Mouse (Mus musculus): ENCODE results near the gene Kctd19.

The Kctd19 gene

DNA sequence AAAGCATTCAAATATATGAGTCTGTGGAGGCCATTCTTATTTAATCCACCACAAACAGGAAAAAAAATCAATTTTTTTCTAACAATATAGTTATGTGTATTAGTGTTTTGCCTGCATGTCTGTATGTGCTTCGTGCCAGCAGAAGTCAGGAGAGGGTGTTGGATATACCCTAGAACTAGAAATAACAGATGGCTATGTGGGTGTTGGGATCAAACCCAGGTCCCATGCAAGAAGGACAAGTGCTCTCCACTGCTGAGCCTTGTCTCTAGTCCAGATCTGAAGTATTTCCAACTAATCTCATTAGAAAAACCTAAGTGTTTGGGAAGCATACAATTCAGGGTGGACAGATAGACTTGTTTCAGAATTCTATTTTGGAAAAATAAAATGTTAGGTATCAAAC lies 8.7 kb upstream of the Kctd19 start:
- no peak for DNase-seq (ENCODE audit: low spot score in 2 of 2)

DNA sequence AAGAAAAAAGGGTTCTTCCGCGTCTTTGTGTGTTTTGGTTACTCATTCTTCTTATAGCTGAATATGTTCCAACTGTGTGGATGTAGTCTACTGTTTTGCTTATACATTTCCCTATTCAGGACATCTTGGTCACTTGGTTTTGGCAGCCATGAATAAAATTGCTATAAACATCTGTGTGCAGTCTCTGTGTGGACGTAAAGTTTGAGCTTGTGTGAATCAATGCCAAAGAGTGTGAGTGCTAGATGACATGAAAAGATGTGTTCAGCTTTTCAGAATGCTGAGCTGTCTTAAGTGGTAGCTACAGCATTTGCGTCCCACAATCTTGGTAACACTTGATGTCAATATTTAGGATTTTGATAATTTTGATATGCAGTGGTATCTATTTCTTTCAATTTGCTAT lies 6.5 kb upstream of the Kctd19 start:
- no peak for DNase-seq (ENCODE audit: low spot score in 2 of 2)

DNA sequence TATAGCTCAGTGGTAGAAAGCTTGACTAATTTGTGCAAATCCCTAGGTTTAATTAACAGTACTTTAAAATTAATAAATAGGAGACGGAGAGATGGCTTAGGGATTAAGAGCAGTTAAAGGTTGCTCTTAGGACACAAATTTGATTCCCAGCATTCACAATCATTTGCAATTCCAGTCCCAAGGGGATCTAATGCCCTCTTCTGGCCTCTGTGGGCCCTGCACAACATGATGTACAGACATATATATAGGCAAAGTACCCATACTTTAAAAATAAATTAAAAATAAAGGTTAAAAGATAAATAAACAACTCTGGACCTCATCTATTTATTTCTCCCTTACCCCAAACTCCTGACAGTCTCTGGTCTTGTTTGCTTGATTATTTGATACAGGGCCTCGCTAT lies 5.7 kb upstream of the Kctd19 start:
- DNase-seq (ENCODE audit: low spot score in 2 of 2) = peak in 1 of 2 experiments; percentile 36

DNA sequence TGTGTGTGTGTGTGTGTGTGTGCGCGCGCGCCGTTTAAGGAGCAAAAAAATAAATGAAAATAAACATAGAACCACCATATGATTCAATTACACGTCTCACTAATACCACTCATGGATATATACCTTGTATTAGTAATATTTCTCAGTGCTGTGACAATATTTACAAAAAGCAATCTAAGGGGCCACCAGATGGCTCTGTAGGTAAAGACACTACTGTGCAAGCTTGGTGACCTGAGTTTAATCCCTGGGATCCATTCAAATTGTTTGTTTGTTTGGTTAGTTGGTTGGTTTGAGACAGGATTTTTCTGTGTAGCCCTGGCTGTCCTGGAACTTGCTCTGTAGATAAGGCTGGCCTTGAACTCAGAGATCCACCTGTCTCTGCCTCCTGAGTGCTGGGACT lies 3.4 kb downstream of the Kctd19 start:
- DNase-seq (ENCODE audit: low spot score in 2 of 2) = no peak

DNA sequence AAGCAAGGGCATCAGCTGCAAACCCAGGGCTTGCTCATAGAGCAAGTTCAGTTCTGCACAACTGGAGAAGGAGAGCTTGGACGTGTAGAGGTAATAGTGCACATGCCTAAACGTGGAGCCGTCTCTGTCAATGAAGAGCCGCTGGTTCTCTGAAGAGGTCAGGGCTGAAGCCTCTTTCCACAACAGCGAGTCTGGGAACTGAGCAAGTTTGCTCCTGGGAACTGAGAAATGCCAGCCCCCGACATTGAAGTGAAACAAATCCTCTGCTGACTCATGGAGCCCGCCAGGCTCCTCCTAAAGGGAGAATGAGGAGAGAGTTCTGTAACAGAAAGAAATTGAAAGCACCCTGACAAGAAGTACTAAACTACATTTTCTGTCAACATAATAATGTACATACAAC lies 5.0 kb downstream of the Kctd19 start:
- DNase-seq (ENCODE audit: low spot score in 2 of 2) = no peak

DNA sequence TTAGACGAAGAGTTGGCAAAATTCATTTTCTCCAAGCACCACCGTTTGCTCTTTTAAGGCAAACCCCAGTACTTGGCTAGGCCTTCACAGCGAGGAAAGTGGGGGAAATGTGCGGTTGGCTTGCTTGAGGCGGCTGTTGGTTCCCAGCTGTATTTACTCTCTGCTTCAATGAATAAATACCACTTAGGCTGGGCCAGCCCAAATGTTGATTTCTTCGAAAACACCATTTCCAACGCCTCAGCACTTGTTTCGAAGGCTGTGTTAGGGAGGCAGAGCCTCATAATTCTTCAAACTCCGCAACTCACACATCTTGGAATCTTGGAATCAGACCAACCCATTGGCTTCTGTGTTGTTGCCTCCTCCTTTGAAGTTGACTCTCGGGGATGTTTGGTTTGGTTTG lies 6.9 kb downstream of the Kctd19 start:
- no peak for DNase-seq (ENCODE audit: low spot score in 2 of 2)

DNA sequence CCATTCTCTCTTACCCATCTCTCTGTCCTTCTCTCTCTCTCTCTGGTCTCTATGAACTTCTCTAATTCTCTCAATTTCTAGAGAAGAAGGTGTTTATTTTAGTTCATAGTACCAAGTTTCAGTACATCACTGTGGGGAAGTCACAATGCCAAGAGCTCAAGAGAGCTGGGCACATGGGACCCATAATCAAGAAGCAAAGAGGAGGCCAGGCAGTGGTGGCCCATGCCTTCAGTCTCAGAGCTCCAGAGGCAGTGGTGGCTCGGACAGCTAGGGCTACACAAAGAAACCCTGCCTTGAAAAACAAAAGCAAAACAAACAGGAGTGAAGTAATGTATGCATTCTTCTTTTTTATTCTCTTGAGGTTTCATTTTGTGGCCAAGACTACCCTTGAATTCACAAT lies 8.8 kb downstream of the Kctd19 start:
- DNase-seq (ENCODE audit: low spot score in 2 of 2) = no peak

DNA sequence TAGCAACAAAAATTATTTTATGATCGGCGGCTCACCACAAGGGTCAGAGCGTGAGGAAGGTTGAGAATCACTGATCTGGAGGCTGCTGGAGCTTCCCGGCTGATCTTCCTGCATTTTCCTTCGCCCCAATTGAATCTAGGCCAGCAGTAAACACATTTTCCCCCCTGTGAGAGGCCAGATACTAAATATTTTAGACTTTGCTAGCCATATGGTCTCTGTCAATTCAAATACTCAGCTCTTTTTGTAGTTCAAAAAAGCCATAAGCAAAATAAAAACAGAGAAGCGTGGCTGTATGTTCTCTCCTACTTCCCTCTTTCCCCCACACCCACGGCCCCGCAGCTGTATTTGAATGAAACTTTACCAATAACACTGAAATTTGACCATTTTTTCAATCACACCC lies 9.8 kb downstream of the Kctd19 start:
- no peak for DNase-seq (ENCODE audit: low spot score in 2 of 2)

DNA sequence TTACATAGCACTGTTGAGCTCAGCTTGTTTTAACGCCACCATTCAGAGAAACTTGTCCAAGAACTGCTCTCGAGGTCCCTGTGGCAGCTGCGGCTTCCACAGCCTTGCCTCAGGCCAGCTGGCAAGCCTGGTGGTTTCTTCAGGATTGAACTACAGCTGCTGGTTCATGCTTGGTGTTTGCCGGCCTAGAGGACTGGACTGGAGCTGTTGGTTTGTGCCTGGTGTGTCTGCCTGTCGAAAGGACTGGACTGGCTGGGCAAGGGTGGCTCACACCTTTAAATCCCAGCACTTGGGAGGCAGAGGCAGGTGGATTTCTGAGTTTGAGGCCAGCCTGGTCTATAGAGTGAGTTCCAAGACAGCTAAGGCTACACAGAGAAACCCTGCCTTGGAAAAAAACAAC lies 13.3 kb downstream of the Kctd19 start:
- DNase-seq (ENCODE audit: low spot score in 2 of 2) = no peak

DNA sequence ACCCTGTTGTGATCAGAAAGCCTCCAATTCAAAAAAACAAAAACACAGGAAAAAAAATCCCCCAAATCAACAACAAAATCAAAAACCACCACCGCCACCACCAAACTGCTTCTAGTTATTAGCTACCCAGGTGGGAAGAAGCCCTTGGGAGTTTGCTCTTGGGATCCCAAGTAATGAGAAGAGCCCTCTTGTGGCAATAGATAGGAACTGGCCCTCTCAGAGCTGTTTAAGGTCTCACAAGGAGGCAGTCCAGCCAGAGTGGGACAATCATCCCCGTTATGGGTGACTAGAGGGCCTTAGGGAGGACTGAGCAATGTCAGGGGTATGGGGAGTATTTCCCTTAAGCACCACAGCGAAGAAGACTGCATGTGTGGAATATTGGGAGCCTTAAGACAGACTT lies 15.6 kb downstream of the Kctd19 start:
- DNase-seq (ENCODE audit: low spot score in 2 of 2) = peak in 1 of 2 experiments; percentile 40

DNA sequence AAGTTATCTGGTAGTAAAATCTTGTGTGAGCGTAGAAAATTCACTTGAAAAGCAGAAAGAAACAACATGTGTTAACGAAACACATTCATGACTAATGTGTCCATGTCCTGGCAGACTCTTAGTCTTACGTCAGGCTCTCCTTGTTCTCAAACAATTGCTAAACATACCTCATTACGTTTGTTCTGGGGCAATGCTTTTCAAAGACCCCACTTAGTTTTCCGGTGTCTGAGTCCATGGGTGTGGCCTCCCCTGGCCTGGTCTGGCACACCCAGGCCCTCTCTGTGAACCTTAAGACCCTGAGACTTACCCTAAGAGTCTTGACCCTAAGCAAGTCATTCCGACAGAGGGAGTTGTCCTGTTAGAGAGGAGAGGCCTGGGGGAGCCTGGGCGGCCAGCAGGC lies 19.4 kb downstream of the Kctd19 start:
- no peak for DNase-seq (ENCODE audit: low spot score in 2 of 2)

DNA sequence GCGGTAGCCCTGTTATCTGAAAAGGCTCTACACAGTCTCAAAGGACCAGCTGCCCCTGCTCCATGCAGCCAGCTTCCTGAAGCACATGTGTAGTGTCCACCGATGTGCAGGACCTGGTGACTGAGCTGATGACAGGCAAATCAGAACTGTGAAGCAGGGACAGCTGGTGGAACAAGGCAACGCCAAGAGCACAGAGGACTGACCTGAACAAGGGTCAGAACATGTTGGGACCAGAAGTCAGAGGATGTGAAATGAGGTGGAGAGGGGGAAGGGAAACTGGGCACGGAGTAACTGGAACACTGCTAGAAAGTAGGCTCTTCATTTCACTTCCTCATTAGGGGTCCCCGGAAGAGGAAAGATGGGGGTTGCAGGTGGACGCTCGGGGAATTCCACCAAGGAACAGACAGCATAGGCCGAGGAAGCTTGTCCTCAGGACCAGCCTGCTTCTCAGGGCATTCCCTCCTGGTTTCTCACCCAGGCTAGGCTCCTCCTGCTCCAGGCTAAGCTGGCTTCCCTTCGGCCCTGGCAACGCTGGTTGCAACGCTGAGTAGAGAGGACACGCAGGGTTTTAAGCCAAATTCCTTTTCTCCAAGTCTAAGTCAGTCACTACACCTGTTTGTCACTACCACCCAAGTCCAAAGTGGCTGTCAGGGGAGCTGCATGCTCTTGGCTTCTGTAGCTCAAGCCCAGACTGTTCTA lies 20.1 kb downstream of the Kctd19 start:
- DNase-seq (ENCODE audit: low spot score in 2 of 2) = no peak

DNA sequence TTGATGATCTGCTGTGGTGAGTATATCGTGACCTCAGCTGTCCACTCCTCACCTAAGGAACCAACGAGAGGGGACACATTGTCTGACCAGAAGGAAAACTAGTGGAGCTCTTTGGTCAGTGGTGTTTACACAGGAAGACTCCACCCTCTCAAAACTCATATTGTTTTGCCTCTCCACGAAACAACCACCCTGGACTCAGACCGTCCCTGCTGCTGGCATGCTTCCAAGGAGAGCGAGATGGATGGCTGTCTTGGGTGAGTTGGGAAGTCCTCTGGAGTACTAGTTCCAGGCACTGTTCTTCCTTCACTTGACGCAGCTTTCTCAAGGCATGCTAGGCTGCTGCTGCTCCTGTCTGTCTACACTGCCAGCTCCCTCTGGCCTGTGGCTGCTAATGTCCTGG lies 24.2 kb downstream of the Kctd19 start:
- DNase-seq (ENCODE audit: low spot score in 2 of 2) = no peak

DNA sequence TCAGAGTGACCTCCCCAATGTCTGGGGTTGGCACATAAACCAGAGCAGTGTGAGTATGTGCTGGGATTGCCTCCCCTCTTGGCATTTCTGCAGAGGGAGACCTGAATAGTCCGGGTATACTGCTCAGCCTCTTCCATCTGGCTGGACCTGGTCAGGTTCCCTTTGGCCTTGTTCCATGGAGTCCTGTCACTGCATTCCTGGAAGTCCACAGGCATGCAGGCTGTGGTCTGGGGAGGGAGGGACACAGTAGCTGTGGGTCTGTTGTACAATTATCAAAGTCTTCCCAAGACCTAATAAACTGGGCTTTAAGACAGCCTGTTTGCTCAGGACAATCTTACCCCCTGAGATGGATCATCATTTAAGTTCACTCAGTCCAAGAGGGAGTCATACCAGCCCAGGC lies 26.2 kb downstream of the Kctd19 start:
- DNase-seq (ENCODE audit: low spot score in 2 of 2) = no peak

DNA sequence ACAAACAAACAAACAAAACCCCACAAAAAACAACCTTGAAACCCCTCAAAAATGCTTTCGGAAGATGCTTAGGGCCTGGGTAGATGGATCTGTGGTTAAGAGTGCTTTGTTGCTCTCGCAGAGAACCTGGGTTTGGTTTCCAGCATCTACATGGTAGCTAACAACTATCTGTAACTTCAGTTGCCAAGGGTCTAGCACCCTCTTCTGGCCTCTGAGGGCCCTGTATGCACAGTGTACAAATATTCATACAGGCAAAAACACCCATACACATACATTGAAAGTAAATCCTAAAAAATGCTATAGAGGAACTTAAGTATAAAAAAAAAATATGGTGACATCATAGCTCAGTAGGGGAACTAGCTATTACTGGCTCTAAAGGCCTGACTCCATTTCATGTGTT lies 29.2 kb downstream of the Kctd19 start:
- DNase-seq (ENCODE audit: low spot score in 2 of 2) = no peak

DNA sequence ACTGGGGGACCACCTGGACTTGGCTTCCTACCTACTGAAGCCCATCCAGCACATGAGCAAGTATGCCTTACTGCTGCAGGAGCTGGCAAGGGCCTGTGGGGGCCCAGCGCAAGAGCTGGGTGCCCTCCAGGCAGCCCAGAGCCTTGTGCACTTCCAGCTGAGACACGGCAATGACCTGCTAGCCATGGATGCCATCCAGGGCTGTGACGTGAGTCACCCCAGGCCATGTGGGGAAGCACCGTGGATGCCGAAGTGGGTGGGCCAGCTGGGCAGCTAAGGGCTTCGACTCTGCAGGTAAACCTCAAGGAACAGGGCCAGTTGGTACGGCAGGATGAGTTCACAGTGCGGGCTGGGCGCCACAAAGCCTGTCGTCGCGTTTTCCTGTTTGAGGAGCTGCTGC lies 33.0 kb downstream of the Kctd19 start:
- no peak for DNase-seq (ENCODE audit: low spot score in 2 of 2)

DNA sequence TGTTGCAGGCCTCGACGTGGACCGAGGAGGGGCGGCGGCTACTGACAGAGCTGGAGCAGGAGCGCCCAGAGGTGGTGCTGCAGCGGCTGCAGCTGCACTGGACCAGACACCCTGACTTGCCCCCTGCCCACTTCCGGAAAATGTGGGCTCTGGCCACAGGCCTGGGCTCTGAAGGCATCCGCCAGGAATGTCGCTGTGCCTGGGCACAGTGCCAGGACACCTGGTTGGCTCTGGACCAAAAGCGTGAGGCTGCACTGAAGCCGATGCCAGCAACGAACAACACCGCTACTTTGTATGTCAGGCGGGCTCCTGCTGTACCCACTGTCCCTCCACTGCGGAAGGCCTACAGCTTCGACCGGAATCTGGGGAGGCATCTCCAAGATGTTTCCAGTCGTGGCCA lies 34.6 kb downstream of the Kctd19 start:
- no peak for DNase-seq (ENCODE audit: low spot score in 2 of 2)

DNA sequence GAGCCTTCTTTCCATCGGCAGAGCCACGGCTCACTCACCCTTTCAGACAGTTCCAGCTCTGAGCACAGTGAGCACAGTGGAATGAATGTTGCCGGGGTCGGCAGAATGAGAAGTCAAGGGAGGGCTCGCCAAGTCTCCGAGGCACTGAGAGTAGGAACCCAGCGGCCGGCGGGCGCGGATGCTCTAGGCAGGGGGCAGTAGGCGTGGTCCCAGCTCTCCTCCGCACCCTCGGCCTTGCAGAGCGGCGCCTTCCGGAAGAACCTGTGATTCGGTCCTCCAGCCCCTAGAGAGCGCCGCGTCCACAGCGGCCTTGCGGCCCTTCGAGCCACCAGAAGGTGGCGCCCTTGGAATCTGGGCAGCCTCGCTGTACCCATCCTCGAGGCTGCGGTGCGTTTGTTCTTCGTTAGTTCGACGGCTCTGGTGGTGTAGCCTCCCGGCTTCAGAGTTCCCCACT lies 38.8 kb downstream of the Kctd19 start:
- DNase-seq (ENCODE audit: low spot score in 2 of 2) = peak in 1 of 2 experiments; percentile 65

DNA sequence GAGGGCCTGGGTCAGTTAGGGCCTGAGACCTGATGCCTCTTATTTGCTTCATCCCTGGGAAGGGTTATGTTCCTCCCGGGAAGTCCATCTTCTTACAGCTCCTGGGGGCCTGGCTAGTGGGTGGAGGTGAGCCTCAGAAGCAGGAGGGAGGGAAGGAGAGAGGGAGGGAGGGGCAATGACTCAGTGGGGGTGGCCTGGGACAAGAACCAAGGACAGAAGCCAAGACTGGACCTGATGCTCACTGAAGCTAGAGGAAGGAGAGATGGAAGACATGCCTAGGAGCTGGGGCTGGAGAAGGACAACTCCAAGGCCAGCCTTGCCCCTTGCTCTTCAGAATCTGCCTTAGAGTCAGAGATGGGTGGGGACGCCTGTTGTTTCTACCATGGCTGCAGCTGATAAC lies 40.3 kb downstream of the Kctd19 start, which contains the start of gene Plekhg4:
Gene Plekhg4, plus strand, starts transcription at position 243 of the 400 bp plus-strand sequence.
- DNase-seq (ENCODE audit: low spot score in 2 of 2) = no peak

DNA sequence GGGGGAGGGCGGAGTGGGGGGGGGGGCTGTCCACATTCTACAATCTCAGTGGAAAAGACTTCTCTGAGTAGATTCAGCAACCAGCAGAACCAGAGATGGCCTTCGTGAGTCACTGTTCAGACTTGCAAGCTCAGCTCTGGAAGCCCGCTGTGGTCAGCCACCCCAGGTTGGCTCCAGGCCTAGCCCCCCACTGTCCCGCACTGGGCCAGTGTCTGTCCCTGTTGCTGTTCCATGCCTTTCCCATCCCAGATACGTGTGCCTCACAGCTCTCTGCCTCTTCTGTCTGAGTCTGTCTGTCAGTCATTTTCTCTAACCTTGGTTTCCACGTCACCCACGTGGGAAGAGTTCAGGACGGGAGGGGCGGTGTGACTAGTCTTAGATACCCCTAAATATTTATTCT lies 40.8 kb downstream of the Kctd19 start:
- DNase-seq (ENCODE audit: low spot score in 2 of 2) = no peak

DNA sequence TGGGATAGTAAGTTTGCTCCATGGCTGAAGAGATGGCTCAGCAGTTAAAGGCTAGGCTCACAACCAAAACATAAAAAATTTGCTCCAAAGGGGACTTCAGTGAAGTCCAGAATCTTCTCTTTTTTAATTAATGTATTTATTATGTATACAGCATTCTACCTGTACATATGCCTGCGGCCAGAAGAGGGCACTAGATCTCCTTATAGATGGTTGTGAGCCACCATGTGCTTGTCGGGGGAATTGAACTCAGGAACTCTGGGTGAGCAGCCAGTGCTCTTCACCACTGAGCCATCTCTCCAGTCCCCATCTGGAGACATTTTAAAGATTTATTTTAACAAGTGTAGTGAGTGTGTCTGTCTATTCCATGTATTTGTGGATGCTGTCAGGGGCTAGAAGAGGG lies 46.2 kb downstream of the Kctd19 start:
- peak in 1 of 2 experiments; percentile 47 for DNase-seq (ENCODE audit: low spot score in 2 of 2)

DNA sequence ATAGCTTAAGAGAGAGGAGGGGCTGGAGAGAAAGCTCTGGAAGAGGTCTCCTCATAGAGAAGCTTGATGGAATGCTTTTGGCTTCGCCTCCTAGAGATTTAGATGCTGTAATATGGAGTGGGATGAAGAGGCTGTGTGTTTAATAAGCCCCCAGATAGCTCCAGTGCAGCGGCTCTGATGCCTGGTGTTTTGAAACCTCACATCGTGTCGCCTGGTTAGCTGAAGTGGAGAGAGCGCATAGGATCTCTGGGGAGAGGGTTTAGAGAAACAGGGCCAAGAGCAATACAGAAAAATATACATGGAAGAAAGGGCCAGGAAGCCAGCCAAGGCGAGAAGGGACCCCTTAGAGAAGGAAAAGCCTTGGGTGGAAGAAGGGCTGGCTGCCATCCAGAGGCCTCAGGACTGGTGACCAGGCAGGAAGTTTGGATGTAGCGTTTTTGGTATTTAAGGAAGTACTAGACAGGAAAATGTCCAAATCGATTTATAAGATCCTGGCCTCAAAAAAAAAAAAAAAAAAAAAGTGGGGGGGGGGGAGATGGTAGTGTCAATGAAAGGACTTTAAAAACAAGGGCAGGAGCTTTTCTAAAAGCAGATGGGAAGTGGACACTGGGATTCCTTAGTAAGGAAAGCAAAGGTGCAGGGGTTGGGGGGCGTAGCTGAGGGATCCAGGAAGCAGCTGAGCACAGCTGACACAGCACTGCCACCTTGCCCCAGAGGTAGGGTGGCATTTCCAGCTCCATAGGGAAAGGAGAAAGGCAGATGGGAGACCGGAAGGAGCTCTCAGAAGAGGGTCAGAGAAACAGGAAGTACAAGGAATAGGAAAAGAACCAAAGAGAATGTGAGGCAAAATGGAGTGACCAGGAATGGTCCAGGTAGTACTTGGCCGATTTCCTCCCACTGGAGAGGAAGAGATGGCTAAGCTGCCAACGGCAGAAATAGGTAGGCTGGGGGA lies 51.3 kb downstream of the Kctd19 start:
- DNase-seq (ENCODE audit: low spot score in 2 of 2) = no peak

DNA sequence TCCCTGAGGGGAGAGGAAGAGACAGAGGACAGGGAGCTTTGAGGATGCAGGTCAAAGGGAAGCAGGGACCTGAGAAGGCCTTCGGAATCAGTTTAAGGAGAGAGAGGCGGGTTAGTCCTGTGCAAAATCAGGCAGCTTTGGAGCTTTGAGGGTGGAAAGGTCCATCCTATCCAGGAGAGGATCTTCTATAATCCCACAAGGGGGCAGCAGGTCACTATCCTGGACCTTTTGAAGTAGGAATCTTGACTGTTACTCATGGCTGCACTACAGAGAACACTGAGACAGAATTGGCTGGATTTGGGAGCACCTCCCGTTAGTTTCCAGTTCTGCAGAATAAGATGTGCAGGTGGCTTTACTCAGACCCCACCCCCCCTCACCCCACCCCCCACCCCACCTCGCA lies 53.7 kb downstream of the Kctd19 start:
- no peak for DNase-seq (ENCODE audit: low spot score in 2 of 2)
